Mouse (Mus musculus): ENCODE results near the gene Cds2. TPM values are rescaled to one million over a fixed set of nuclear protein-coding genes. Genes with fewer than 3 reads are reported as not detected.
A peak's percentile ranks its signal among the peaks of the same experiment; 100 is the strongest.
"Not testable (repeated sequence)": the region's sequence is repeated elsewhere in the genome, so short reads cannot be mapped to it uniquely, and the experiment has no call there.

Cds2 gene
- polyA plus RNA-seq, 1 experiment: 76.5 TPM

GRCm38 (mm10) chr2:132307213-132307843 is 44.4 kb downstream of the Cds2 start:
- Histone ChIP-seq H3K4me3 (replicated peaks; ENCODE audit: extremely low read depth, low read depth, low read length) (no peak overlapping the region), H3K4me1 (ENCODE audit: control insufficient read depth, insufficient read depth, low read length) (no peaks in the 10 kb centered on the region)
- 91% methylated on average over 11 of the region's 11 CpGs for WGBS
- no peak for DNase-seq
- TF ChIP-seq CTCF (IDR thresholded peaks at IDR 0.05; ENCODE audit: insufficient read depth, low read length) (no peak), POLR2A (IDR thresholded peaks at IDR 0.05; ENCODE audit: borderline replicate concordance, extremely low read depth, low read depth, low read length) (no peak)

DNA sequence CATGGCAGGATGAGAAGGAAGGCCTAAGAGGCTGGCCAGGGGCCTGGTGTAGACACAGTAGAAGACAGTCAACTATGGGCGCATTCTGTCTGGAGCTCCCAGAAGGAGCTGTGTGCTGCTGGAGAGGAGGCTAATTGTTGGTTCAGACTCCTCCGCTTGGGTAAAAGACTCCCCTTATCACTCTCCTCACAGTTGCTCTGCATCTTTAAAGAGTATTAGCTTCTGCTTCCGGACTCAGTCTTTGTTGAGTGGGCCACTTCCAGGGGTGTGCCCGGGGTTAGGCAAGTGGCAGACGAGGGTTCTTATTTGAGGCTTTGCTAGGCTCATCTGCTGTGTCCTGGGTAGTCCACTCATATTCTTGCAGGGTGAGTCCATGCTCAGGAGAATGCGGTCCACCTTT is 45.9 kb downstream of the Cds2 start:
- DNase-seq: no peak
- TF ChIP-seq CTCF (IDR thresholded peaks at IDR 0.05; ENCODE audit: insufficient read depth, low read length): no peak
- no peak for TF ChIP-seq POLR2A (IDR thresholded peaks at IDR 0.05; ENCODE audit: borderline replicate concordance, extremely low read depth, low read depth, low read length)
- 87% methylated on average over 6 of the region's 6 CpGs for WGBS
- Histone ChIP-seq H3K4me1 (ENCODE audit: control insufficient read depth, insufficient read depth, low read length) (no peaks in the 10 kb centered on the region), H3K4me3 (replicated peaks; ENCODE audit: extremely low read depth, low read depth, low read length) (no peak overlapping the region)

- H3K4me1 ChIP-seq (ENCODE audit: control insufficient read depth, insufficient read depth, low read length): no peaks in the 10 kb centered on the region
- 94% methylated on average over 6 of the region's 6 CpGs for WGBS
- no peak for DNase-seq
These were observed 46.5 kb downstream of the Cds2 start for GRCm38 (mm10) chr2:132309398-132309930.

GRCm38 (mm10) chr2:132312616-132313015 is 49.7 kb downstream of the Cds2 start:
- no peak for DNase-seq
- 82% methylated on average over 5 of the region's 5 CpGs for WGBS
- Histone ChIP-seq H3K4me1 (ENCODE audit: control insufficient read depth, insufficient read depth, low read length) (no peaks in the 10 kb centered on the region), H3K4me3 (replicated peaks; ENCODE audit: extremely low read depth, low read depth, low read length) (no peak overlapping the region)
- TF ChIP-seq CTCF (IDR thresholded peaks at IDR 0.05; ENCODE audit: insufficient read depth, low read length) (no peak), POLR2A (IDR thresholded peaks at IDR 0.05; ENCODE audit: borderline replicate concordance, extremely low read depth, low read depth, low read length) (no peak)

More at GRCm38 (mm10) chr2:132309398-132309930, 46.5 kb downstream of the Cds2 start:
- TF ChIP-seq POLR2A (IDR thresholded peaks at IDR 0.05; ENCODE audit: borderline replicate concordance, extremely low read depth, low read depth, low read length) (no peak), CTCF (IDR thresholded peaks at IDR 0.05; ENCODE audit: insufficient read depth, low read length) (no peak)
- no peak overlapping the region for H3K4me3 ChIP-seq (replicated peaks; ENCODE audit: extremely low read depth, low read depth, low read length)

DNA sequence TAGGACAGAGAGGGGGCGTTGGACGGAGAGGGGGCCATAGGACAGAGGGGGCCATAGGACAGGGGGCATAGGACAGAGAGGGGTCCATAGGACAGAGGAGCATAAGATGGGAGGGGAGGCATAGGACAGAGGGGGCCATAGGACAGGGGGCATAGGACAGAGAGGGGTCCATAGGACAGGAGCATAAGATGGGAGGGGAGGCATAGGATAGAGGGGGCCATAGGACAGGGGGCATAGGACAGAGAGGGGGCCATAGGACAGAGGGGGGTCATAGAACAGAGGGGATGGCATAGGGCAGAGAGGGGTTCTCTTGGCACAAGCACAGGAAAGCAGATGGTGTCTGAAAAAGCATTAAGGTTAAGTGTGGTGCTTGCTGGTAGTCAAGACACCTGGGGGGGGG is 50.6 kb downstream of the Cds2 start:
- 100% methylated on average over 2 of the region's 2 CpGs for WGBS
- TF ChIP-seq POLR2A (IDR thresholded peaks at IDR 0.05; ENCODE audit: borderline replicate concordance, extremely low read depth, low read depth, low read length): no peak
- H3K4me3 ChIP-seq (replicated peaks; ENCODE audit: extremely low read depth, low read depth, low read length): no peak overlapping the region
- H3K4me1 ChIP-seq (ENCODE audit: control insufficient read depth, insufficient read depth, low read length): no peaks in the 10 kb centered on the region
- no peak for DNase-seq

GRCm38 (mm10) chr2:132314057-132314456 is 51.1 kb downstream of the Cds2 start:
- not testable (repeated sequence) for H3K4me3 ChIP-seq (replicated peaks; ENCODE audit: extremely low read depth, low read depth, low read length); DNase-seq; H3K4me1 ChIP-seq (ENCODE audit: control insufficient read depth, insufficient read depth, low read length)
- WGBS: 84% methylated on average over 8 of the region's 8 CpGs

GRCm38 (mm10) chr2:132316041-132316808 is 53.3 kb downstream of the Cds2 start:
- peak; percentile 24 for DNase-seq
- no peak for TF ChIP-seq POLR2A (IDR thresholded peaks at IDR 0.05; ENCODE audit: borderline replicate concordance, extremely low read depth, low read depth, low read length)
- peak; percentile 97 for TF ChIP-seq CTCF (IDR thresholded peaks at IDR 0.05; ENCODE audit: insufficient read depth, low read length)
- 41% methylated on average over 8 of the region's 8 CpGs for WGBS
- Histone ChIP-seq H3K4me3 (replicated peaks; ENCODE audit: extremely low read depth, low read depth, low read length) (no peak overlapping the region), H3K4me1 (ENCODE audit: control insufficient read depth, insufficient read depth, low read length) (no peaks in the 10 kb centered on the region)

- 80% methylated on average over 1 of the region's 1 CpGs for WGBS
- DNase-seq: no peak
- no peak overlapping the region for H3K4me3 ChIP-seq (replicated peaks; ENCODE audit: extremely low read depth, low read depth, low read length)
- H3K4me1 ChIP-seq (ENCODE audit: control insufficient read depth, insufficient read depth, low read length): no peaks in the 10 kb centered on the region
- TF ChIP-seq CTCF (IDR thresholded peaks at IDR 0.05; ENCODE audit: insufficient read depth, low read length) (no peak), POLR2A (IDR thresholded peaks at IDR 0.05; ENCODE audit: borderline replicate concordance, extremely low read depth, low read depth, low read length) (no peak)
These were observed 54.2 kb downstream of the Cds2 start for GRCm38 (mm10) chr2:132317178-132317577.

DNA sequence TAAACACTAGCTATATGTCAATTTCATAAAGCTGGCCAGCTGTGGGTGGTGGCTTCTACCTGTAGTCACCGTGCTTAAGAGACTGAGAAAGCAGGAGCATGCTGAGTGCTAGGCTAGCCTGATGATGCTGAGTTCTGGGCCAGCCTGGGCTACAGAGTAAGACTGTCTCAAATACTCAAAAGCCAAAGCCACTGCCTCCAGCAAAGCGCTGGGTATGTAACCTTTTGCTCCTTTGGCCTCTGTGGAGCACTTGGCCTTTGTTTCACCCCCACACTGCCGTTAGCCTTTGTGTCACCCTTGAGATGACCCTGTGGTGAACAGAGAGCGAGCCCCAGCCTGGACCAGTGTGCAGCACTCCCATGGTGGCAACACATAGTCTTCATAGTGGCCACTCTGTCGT is 57.6 kb downstream of the Cds2 start:
- Histone ChIP-seq H3K4me3 (replicated peaks; ENCODE audit: extremely low read depth, low read depth, low read length) (no peak overlapping the region), H3K4me1 (ENCODE audit: control insufficient read depth, insufficient read depth, low read length) (no peaks in the 10 kb centered on the region)
- no peak for TF ChIP-seq POLR2A (IDR thresholded peaks at IDR 0.05; ENCODE audit: borderline replicate concordance, extremely low read depth, low read depth, low read length)
- no peak for TF ChIP-seq CTCF (IDR thresholded peaks at IDR 0.05; ENCODE audit: insufficient read depth, low read length)
- DNase-seq: no peak
- 71% methylated on average over 5 of the region's 5 CpGs for WGBS

- WGBS: 45% methylated on average over 4 of the region's 4 CpGs
- no peak for TF ChIP-seq CTCF (IDR thresholded peaks at IDR 0.05; ENCODE audit: insufficient read depth, low read length)
- TF ChIP-seq POLR2A (IDR thresholded peaks at IDR 0.05; ENCODE audit: borderline replicate concordance, extremely low read depth, low read depth, low read length): no peak
- DNase-seq: no peak
These were observed 60.6 kb downstream of the Cds2 start for GRCm38 (mm10) chr2:132323541-132323940.

More at GRCm38 (mm10) chr2:132323541-132323940, 60.6 kb downstream of the Cds2 start:
- no peak overlapping the region for H3K4me3 ChIP-seq (replicated peaks; ENCODE audit: extremely low read depth, low read depth, low read length)
- H3K4me1 ChIP-seq (ENCODE audit: control insufficient read depth, insufficient read depth, low read length): no peaks in the 10 kb centered on the region
